Mouse (Mus musculus) lung, postnatal 0 days (tissue): ENCODE measurements around the gene Rassf1. TPM values are rescaled to one million over a fixed set of nuclear protein-coding genes. Genes with fewer than 3 reads are reported as not detected.
A peak's percentile ranks its signal among the peaks of the same experiment; 100 is the strongest.
"Not testable (repeated sequence)": the region's sequence is repeated elsewhere in the genome, so short reads cannot be mapped to it uniquely, and the experiment has no call there.

ENCODE experiments used
- ATAC-seq: fragments of 200-750 bp; cut with Nextera tagmentation; 2 replicates; pipeline ENCODE4 v1.8.0; 2017; ENCODE audit warnings: moderate library complexity
- DNase-seq: peaks from one replicate; pipeline ENCODE4 v3.0.0-alpha.2; 2016; ENCODE audit warnings: low spot score
- H3K27ac ChIP-seq: fragments of 300-500 bp; sonication (generic); 2 replicates; pipeline ENCODE4 v1.5.1; 2014; ENCODE audit warnings: antibody characterized with exemption, mild to moderate bottlenecking, low read length, mixed read lengths
- H3K27me3 ChIP-seq: fragments of 300-500 bp; sonication (generic); replicated peaks from 2 replicates; pipeline ENCODE4 v1.6.1; 2014; ENCODE audit warnings: low read length, mixed read lengths; ENCODE audit not compliant: insufficient read depth
- H3K36me3 ChIP-seq: fragments of 300-500 bp; sonication (generic); 2 replicates; pipeline ENCODE4 v1.6.1; 2014; ENCODE audit warnings: low read length, mixed read lengths; ENCODE audit not compliant: insufficient read depth
- H3K4me1 ChIP-seq: fragments of 300-500 bp; sonication (generic); 2 replicates; pipeline ENCODE4 v1.6.1; 2014; ENCODE audit warnings: antibody characterized with exemption, low read depth, low read length, mixed read lengths; ENCODE audit not compliant: insufficient read depth
- H3K4me2 ChIP-seq: fragments of 300-500 bp; sonication (generic); replicated peaks from 2 replicates; pipeline ENCODE4 v1.6.1; 2014; ENCODE audit warnings: low read depth, mild to moderate bottlenecking, low read length, moderate library complexity, mixed read lengths
- H3K4me3 ChIP-seq: fragments of 300-500 bp; sonication (generic); 2 replicates; pipeline ENCODE4 v1.5.1; 2014; ENCODE audit warnings: low read depth, low read length
- H3K9ac ChIP-seq: fragments of 300-500 bp; sonication (generic); replicated peaks from 2 replicates; pipeline ENCODE4 v1.6.1; 2014; ENCODE audit warnings: low read depth, mild to moderate bottlenecking
- H3K9me3 ChIP-seq: fragments of 300-500 bp; sonication (generic); 2 replicates; pipeline ENCODE4 v1.6.1; 2016; ENCODE audit warnings: low read length, mixed read lengths
- CTCF ChIP-seq: IDR thresholded peaks from 2 replicates; pipeline ENCODE4 v1.5.1; 2016; ENCODE audit warnings: antibody characterized with exemption, mild to moderate bottlenecking
- EP300 ChIP-seq: IDR thresholded peaks from 2 replicates; pipeline ENCODE4 v1.6.1; 2016; ENCODE audit warnings: antibody characterized with exemption, mild to moderate bottlenecking, control low read depth
- WGBS: fragments of 180-500 bp; shearing (Covaris S2); extraction: QIAGEN DNeasy Blood & Tissue Kit; methylation state at CpG from one replicate; pipeline ENCODE4 v1.1.7; 2014; 5-methylcytosine and 5-hydroxymethylcytosine counted together
- polyA plus RNA-seq: library from polyadenylated mRNA; unstranded; fragments of >200 nt; fragmentation: Nextera tagmentation; extraction: Ambion mirVana; gene quantifications from 2 replicates; pipeline ENCODE4 v1.2.1, GENCODE M21; 2015

The Rassf1 gene
- polyA plus RNA-seq, 1 experiment from 2014 or later = 86.1 TPM

DNA sequence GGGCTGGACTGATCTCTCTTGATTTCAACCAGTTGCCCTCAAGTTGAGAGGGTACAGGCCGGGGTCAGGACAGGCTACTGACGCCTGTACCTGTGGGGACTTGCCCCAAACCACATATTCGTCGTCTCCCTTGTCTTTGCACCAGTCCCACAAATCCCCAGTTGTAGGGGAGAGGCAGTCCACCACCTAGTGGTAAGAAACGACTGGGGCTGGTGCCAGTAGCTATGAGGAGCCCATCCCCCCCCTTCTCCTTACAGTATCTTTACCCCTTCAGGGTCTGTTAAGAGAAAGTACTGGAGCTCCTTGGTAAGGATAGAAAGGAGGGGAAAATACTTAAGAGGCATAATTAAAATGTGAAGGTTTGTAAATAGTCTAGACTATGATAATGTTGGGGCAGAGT is 14.2 kb downstream of the Rassf1 start:
- peaks cover 15% of the 10 kb centered on the region; the same call in 1 of the 2 replicates for H3K4me1 ChIP-seq
- not testable (repeated sequence) for ATAC-seq, H3K36me3 ChIP-seq, H3K9me3 ChIP-seq, H3K27me3 ChIP-seq
- WGBS = 37% methylated on average over 5 of the region's 5 CpGs
- peak overlapping the region; percentile 19; the same call in 1 of the 2 replicates for H3K4me3 ChIP-seq
- H3K4me2 ChIP-seq = peak overlapping the region; percentile 91
- peak overlapping the region; percentile 92 for H3K27ac ChIP-seq
- H3K9ac ChIP-seq = peak overlapping the region; percentile 19; the same call in 1 of the 2 replicates
- peak; percentile 61 for TF ChIP-seq CTCF
- DNase-seq = peak; percentile 55

DNA sequence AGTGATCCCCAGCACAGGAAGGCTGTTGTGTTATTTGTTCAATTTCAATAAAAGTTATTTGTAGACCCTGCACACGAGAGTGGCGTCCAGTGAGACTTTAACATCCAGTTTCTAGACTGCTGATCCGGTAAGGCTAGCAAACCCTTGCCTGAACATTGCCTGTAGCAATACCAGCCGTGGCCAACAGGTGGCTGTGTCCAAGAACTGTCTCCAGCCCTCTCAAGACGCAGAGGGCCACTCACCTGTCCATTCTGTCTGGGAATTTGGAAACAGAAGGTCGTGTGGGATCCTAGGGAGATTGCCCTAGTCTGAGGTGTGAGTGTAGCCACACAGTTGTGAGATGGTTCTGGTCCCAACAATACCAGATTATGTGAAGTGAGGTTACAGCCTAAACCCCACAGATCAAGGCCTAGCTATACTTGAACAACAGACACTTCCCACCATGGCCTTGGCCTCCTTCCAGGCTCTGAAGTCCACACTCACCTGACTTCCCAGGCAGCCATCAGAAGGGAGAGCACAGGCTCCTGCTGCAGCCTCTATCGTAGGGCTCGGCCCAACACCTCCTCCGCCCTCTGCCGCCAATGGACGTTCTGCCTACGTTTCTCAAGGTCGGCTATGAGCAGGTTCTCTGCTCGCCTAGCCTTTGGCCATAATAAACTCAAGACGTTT is 14.8 kb downstream of the Rassf1 start:
- H3K27ac ChIP-seq = peak overlapping the region; percentile 92
- ATAC-seq (peak; percentile 11; the same call in 1 of the 2 replicates), DNase-seq (peak; percentile 78)
- 42% methylated on average over 15 of the region's 15 CpGs for WGBS
- H3K4me2 ChIP-seq = peak overlapping the region; percentile 32
- TF ChIP-seq EP300 (no peak), CTCF (peak; percentile 94)
- H3K9ac ChIP-seq = 0 out of 2 replicates have a peak overlapping the region, but pooled peaks have one; percentile 30
- H3K27me3 ChIP-seq = no peaks in the 10 kb centered on the region
- peaks cover 5% of the 10 kb centered on the region; the same call in 1 of the 2 replicates for H3K36me3 ChIP-seq
- no peaks in the 10 kb centered on the region for H3K9me3 ChIP-seq
- H3K4me3 ChIP-seq = no peak overlapping the region; the same call in 1 of the 2 replicates
- peaks cover 21% of the 10 kb centered on the region; the same call in 1 of the 2 replicates for H3K4me1 ChIP-seq

DNA sequence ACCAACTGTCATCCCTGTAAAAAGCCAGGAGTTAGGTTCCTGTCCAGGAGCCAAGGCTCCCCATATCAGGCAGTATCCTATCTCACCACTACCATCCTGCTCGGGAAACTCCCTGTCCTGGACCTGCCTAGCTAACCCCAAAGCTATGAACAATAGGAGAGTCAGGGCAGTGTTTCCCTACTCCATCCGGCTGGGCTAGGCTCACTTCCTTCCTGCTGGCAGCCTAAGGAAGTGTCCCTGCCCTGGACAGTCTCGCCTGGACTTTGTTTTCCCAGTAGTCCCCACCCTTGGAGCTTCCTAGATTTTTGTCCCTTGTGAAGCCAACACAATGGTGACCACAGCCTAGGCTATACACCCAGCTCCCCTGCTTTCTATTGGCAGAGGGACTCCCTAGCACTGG is 15.5 kb downstream of the Rassf1 start:
- 40% methylated on average over 3 of the region's 3 CpGs for WGBS
- TF ChIP-seq EP300 (peak; percentile 97), CTCF (peak; percentile 50)
- H3K9ac ChIP-seq = 0 out of 2 replicates have a peak overlapping the region, but pooled peaks have one; percentile 30
- no peaks in the 10 kb centered on the region for H3K9me3 ChIP-seq
- H3K27ac ChIP-seq = peak overlapping the region; percentile 92
- peak; percentile 60 for ATAC-seq
- H3K36me3 ChIP-seq = peaks cover under 1% of the 10 kb centered on the region; the same call in 1 of the 2 replicates
- H3K4me3 ChIP-seq = no peak overlapping the region
- DNase-seq = peak; percentile 83
- H3K27me3 ChIP-seq = no peaks in the 10 kb centered on the region
- H3K4me1 ChIP-seq = peaks cover 21% of the 10 kb centered on the region; the same call in 1 of the 2 replicates
- H3K4me2 ChIP-seq = peak overlapping the region; percentile 32

DNA sequence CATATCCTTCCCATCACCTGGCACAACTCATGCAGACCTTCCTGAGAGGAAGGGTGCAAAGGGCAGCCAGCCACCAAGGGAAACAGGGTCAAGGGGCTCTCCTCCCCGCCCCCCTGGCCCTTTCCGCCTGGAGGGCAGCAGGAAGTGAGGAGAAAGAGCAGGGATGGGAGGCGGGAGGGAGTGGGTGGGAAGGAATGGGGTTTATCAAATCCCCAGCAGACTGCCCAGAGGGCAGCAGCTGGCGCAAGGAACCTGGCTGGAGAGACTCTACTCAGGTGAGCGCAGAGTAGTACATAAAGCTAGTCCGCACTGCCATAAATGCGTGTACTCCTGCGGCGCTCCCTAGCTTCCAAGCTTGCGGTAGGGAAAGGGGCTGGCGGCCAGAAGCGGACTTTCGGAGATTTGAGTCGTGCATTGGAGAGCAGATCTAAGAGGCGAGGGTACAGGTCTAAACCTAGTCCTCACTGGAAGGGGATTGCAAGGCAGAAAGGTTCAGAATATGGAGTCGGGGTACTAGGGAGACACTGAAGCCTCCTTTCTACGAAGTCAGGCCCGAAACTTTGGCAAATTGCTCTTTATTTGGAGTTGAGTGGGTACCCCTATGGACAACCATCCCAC is 16.5 kb downstream of the Rassf1 start, which contains the start of gene Hyal2:
Hyal2 (plus strand) TSS at position 244 of the 618 bp plus-strand sequence.
- H3K4me1 ChIP-seq = peaks cover 18% of the 10 kb centered on the region; the same call in 1 of the 2 replicates
- H3K4me2 ChIP-seq = peak within 1 kb of the TSS; percentile 70
- peak; percentile 58 for DNase-seq

DNA sequence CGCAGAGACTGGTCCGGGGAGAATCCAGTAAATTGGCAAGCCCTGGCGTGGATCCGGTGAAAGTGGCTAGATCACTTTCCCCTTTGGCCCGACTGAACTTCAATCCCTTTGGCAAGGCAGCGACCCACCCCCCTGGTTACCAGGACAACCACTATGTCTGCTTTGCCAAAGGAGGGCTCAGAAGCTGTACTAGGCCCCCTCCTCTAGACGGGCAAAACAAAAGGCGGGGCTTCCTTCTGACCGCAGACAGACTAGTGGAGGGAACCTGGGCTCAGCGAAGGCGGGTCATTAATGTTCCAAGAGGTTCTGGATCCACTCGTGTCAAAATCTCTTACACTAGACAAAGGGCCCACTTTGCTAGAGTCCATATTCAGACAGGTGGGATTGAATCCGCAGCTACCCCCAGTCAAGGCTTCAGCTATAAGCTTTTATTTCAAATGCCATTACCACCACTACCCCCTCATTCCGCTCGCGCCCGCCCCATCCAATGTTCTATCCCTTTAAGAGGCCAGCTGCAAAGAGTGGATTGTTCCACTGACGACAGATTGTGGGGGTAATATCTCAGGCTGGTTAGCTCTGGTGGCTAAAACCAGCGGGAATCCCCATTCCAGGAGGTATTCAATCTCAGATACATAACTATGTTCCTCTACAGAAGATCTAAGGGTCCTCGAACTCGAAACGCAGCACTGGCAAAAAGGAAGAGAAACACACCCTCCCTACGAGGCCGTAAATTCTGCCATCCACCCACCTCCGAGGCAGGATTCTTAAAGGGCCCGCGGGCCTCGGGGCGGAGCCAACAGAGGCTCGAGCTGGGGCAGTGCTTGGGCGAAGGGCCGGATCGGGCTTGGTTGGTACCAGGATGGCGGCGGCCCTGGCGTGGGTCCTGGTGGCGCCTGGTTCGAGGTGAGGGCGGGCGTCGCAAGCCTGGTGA is 17.2 kb downstream of the Rassf1 start:
- H3K36me3 ChIP-seq = peaks cover 8% of the 10 kb centered on the region; the same call in 1 of the 2 replicates
- DNase-seq = peak; percentile 95
- peak overlapping the region; percentile 63 for H3K4me3 ChIP-seq
- H3K27ac ChIP-seq = peak overlapping the region; percentile 92
- H3K9me3 ChIP-seq = no peaks in the 10 kb centered on the region
- under 1% methylated on average over 41 of the region's 41 CpGs for WGBS
- peak; percentile 69 for TF ChIP-seq EP300
- no peak for TF ChIP-seq CTCF
- H3K9ac ChIP-seq = peak overlapping the region; percentile 41
- no peaks in the 10 kb centered on the region for H3K27me3 ChIP-seq
- H3K4me2 ChIP-seq = peak overlapping the region; percentile 70
- H3K4me1 ChIP-seq = peaks cover 17% of the 10 kb centered on the region; the same call in 1 of the 2 replicates
- ATAC-seq = peak; percentile 68

More for the DNA sequence above, 16.5 kb downstream of the Rassf1 start, which contains the start of gene Hyal2:
- Histone ChIP-seq H3K9ac (peak within 1 kb of the TSS; percentile 41), H3K27me3 (no peaks in the 10 kb centered on the region), H3K36me3 (peaks cover 8% of the 10 kb centered on the region; the same call in 1 of the 2 replicates), H3K9me3 (no peaks in the 10 kb centered on the region), H3K4me3 (peak within 1 kb of the TSS; percentile 63), H3K27ac (peak within 1 kb of the TSS; percentile 92)
- 7% methylated on average over 18 of the region's 18 CpGs for WGBS
- TF ChIP-seq EP300 (no peak), CTCF (peak; percentile 3; the same call in 1 of the 2 replicates)
- no peak for ATAC-seq
